Mouse (Mus musculus) lung, postnatal 0 days (tissue): ENCODE results near the gene Sez6l. TPM values are rescaled to one million over a fixed set of nuclear protein-coding genes. Genes with fewer than 3 reads are reported as not detected.
A peak's percentile ranks its signal among the peaks of the same experiment; 100 is the strongest.

Experiments used
- ATAC-seq: fragments of 200-750 bp; cut with Nextera tagmentation; 2 replicates; pipeline ENCODE4 v1.8.0; 2017; ENCODE audit warnings: moderate library complexity
- DNase-seq: peaks from one replicate; pipeline ENCODE4 v3.0.0-alpha.2; 2016; ENCODE audit warnings: low spot score
- H3K27ac ChIP-seq: fragments of 300-500 bp; sonication (generic); 2 replicates; pipeline ENCODE4 v1.5.1; 2014; ENCODE audit warnings: antibody characterized with exemption, mild to moderate bottlenecking, low read length, mixed read lengths
- H3K27me3 ChIP-seq: fragments of 300-500 bp; sonication (generic); replicated peaks from 2 replicates; pipeline ENCODE4 v1.6.1; 2014; ENCODE audit warnings: low read length, mixed read lengths; ENCODE audit not compliant: insufficient read depth
- H3K36me3 ChIP-seq: fragments of 300-500 bp; sonication (generic); 2 replicates; pipeline ENCODE4 v1.6.1; 2014; ENCODE audit warnings: low read length, mixed read lengths; ENCODE audit not compliant: insufficient read depth
- H3K4me1 ChIP-seq: fragments of 300-500 bp; sonication (generic); 2 replicates; pipeline ENCODE4 v1.6.1; 2014; ENCODE audit warnings: antibody characterized with exemption, low read depth, low read length, mixed read lengths; ENCODE audit not compliant: insufficient read depth
- H3K4me2 ChIP-seq: fragments of 300-500 bp; sonication (generic); replicated peaks from 2 replicates; pipeline ENCODE4 v1.6.1; 2014; ENCODE audit warnings: low read depth, mild to moderate bottlenecking, low read length, moderate library complexity, mixed read lengths
- H3K4me3 ChIP-seq: fragments of 300-500 bp; sonication (generic); 2 replicates; pipeline ENCODE4 v1.5.1; 2014; ENCODE audit warnings: low read depth, low read length
- H3K9ac ChIP-seq: fragments of 300-500 bp; sonication (generic); replicated peaks from 2 replicates; pipeline ENCODE4 v1.6.1; 2014; ENCODE audit warnings: low read depth, mild to moderate bottlenecking
- H3K9me3 ChIP-seq: fragments of 300-500 bp; sonication (generic); 2 replicates; pipeline ENCODE4 v1.6.1; 2016; ENCODE audit warnings: low read length, mixed read lengths
- CTCF ChIP-seq: IDR thresholded peaks from 2 replicates; pipeline ENCODE4 v1.5.1; 2016; ENCODE audit warnings: antibody characterized with exemption, mild to moderate bottlenecking
- EP300 ChIP-seq: IDR thresholded peaks from 2 replicates; pipeline ENCODE4 v1.6.1; 2016; ENCODE audit warnings: antibody characterized with exemption, mild to moderate bottlenecking, control low read depth
- WGBS: fragments of 180-500 bp; shearing (Covaris S2); extraction: QIAGEN DNeasy Blood & Tissue Kit; methylation state at CpG from one replicate; pipeline ENCODE4 v1.1.7; 2014; 5-methylcytosine and 5-hydroxymethylcytosine counted together
- polyA plus RNA-seq: library from polyadenylated mRNA; unstranded; fragments of >200 nt; fragmentation: Nextera tagmentation; extraction: Ambion mirVana; gene quantifications from 2 replicates; pipeline ENCODE4 v1.2.1, GENCODE M21; 2015

Sez6l gene
- polyA plus RNA-seq, 1 experiment from 2014 or later: 0.11 TPM

DNA sequence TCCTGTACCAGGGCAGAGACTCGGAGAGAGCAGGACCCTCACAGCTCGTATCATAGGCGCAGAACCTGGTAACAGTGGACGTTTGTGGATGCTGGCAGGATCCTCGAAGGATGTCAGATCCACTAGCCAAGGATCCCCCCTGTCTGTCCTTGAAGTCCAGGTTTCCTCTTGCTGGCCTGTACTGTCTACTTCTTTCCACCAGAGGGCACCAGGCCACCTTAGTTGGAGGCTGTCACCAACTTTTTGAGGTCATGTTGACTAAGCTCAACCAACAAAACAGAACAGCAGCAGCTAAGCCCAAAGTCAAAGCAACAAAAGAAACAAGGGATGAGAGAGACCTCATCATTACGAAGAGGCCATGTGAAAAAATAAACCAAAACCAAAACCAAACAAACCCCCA is 106.8 kb downstream of the Sez6l start:
- H3K27me3 ChIP-seq: no peaks in the 10 kb centered on the region
- WGBS: 69% methylated on average over 6 of the region's 6 CpGs
- no peak overlapping the region for H3K9ac ChIP-seq
- no peak overlapping the region for H3K27ac ChIP-seq
- ATAC-seq (no peak), DNase-seq (peak; percentile 49)
- H3K4me1 ChIP-seq: no peaks in the 10 kb centered on the region
- no peaks in the 10 kb centered on the region for H3K36me3 ChIP-seq
- no peak overlapping the region for H3K4me3 ChIP-seq
- TF ChIP-seq EP300 (no peak), CTCF (peak; percentile 82)
- no peaks in the 10 kb centered on the region for H3K9me3 ChIP-seq
- H3K4me2 ChIP-seq: no peak overlapping the region

DNA sequence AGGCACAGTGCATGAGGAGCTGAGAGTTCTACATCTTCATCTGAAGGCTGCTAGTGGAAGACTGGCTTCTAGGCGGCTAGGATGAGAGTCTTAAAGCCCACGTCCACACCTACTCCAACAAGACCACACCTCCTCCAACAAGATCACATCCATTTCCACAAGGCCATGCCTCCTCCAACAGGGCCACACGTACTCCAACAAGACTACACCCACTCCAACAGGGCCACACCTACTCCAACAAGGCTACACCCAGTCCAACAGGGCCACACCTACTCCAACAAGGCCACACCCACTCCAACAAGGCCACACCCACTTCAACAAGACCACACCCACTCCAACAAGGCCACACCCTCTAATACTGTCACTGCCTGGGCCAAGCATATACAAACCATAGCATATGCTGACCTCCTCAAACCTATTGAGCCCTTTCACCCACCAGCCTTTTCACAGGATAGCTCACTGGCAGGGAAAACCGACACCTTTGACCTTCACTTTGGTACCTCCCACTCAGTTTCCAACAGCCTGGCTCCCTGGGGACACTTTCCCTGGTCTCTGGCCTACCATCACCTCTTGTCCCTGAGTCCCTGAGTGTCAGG is 107.9 kb downstream of the Sez6l start:
- Histone ChIP-seq H3K9ac (no peak overlapping the region), H3K36me3 (no peaks in the 10 kb centered on the region), H3K9me3 (no peaks in the 10 kb centered on the region), H3K4me2 (no peak overlapping the region), H3K27ac (no peak overlapping the region), H3K27me3 (no peaks in the 10 kb centered on the region), H3K4me3 (no peak overlapping the region), H3K4me1 (no peaks in the 10 kb centered on the region)
- 64% methylated on average over 4 of the region's 4 CpGs for WGBS
- TF ChIP-seq CTCF (no peak), EP300 (no peak)
- ATAC-seq: no peak
- no peak for DNase-seq

DNA sequence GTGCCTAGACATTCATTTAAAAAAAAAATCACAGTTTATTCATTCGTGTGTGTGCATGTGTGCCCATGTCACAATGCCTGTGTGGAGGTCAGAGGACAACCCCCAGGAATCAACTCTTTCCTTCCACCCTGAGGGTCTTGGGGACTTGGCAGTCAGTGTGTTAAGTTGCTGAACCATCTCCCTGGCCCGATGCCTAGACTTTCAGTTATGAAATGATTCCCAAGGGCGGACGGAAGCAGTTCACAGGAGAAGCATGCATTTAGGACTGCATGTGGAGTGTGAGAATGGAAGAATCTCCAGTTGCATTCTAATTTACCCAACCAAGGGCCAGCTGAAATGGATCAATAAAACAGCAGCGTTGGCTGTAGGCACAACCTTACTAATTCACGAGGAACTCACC is 110.7 kb downstream of the Sez6l start:
- no peak overlapping the region for H3K27ac ChIP-seq
- H3K36me3 ChIP-seq: no peaks in the 10 kb centered on the region
- H3K4me1 ChIP-seq: no peaks in the 10 kb centered on the region
- WGBS: 34% methylated on average over 6 of the region's 6 CpGs
- DNase-seq (peak; percentile 23), ATAC-seq (no peak)
- no peak overlapping the region for H3K4me2 ChIP-seq
- TF ChIP-seq CTCF (no peak), EP300 (no peak)
- H3K27me3 ChIP-seq: no peaks in the 10 kb centered on the region
- no peaks in the 10 kb centered on the region for H3K9me3 ChIP-seq
- no peak overlapping the region for H3K4me3 ChIP-seq
- no peak overlapping the region for H3K9ac ChIP-seq

DNA sequence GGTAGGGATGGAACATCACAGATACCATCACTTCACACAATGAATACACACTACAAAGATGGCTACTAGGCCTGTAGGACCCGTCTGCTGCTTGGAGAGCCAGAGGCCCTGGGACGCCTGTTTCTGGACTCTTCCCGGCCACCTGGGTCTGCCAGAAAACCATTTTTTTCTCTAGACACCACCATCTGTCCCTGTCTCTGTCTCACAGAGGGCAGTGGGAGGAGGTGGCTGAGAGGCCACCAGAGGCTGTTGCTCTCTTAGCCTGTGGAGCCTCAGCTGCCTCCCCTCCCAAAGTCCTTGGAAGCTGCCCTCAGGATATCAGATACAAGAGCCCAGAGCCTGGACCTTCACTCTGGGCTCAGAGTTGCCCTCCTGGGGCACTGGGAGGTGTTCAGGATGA is 117.1 kb downstream of the Sez6l start:
- no peak overlapping the region for H3K4me3 ChIP-seq
- H3K4me2 ChIP-seq: no peak overlapping the region
- DNase-seq (no peak), ATAC-seq (no peak)
- no peak overlapping the region for H3K27ac ChIP-seq
- TF ChIP-seq CTCF (no peak), EP300 (no peak)
- H3K9me3 ChIP-seq: no peaks in the 10 kb centered on the region
- H3K4me1 ChIP-seq: no peaks in the 10 kb centered on the region
- H3K9ac ChIP-seq: no peak overlapping the region
- H3K27me3 ChIP-seq: 0 out of 2 replicates have a peak, but pooled peaks cover 3% of the 10 kb centered on the region
- WGBS: 50% methylated on average over 3 of the region's 3 CpGs
- H3K36me3 ChIP-seq: no peaks in the 10 kb centered on the region

DNA sequence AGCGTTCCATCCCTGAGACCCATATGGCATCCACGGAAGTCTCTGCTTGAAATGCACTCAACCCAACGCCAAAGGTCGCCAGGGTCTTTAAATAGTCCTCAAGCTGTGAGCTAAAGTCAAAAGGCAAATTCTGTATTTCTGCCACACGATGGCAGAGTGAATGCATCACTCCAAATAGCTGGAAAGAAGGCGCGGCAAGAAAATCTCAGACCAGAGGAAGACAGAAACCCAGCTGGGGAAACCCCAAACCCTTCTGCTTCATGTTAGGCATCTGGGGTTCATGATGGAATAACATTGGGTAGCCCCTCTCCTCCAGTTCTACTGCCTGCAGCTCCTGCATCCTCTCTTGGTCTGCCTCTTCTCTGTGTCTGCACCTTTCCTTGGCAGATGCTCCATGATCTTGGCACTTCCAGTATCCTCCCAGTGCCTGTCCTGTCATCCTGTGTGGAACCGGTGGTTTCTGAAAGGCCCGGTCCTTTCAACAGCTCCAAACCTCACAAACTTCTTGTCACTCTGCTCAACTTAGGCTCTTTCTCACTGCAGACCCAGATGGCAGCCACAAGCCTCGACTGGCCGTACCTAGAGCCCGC is 121.9 kb downstream of the Sez6l start:
- Histone ChIP-seq H3K9me3 (no peaks in the 10 kb centered on the region), H3K27ac (no peak overlapping the region), H3K4me2 (no peak overlapping the region), H3K27me3 (0 out of 2 replicates have a peak, but pooled peaks cover under 1% of the 10 kb centered on the region), H3K36me3 (no peaks in the 10 kb centered on the region), H3K4me1 (no peaks in the 10 kb centered on the region), H3K4me3 (no peak overlapping the region), H3K9ac (no peak overlapping the region)
- WGBS: 48% methylated on average over 12 of the region's 12 CpGs
- DNase-seq (no peak), ATAC-seq (no peak)
- TF ChIP-seq EP300 (no peak), CTCF (peak; percentile 55)

DNA sequence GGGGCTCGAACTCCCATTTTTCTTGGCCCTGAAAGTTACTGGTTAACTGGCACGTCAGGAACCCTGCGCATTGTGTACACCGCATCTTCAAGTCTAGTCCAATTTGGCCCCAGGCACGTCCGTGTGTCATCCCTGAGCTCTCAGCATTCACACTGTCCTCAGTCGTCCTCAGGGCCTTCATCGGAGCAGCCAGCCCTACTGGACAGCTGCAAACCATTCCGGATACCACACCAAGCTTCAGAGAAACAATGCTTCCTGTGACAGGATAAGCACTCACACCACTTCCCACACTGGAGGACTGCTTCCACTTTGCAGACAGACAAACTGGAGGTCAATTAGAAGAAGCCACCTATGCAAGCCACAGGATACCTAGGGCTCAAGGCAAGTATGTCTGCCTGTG is 123.9 kb downstream of the Sez6l start:
- no peaks in the 10 kb centered on the region for H3K9me3 ChIP-seq
- WGBS: 37% methylated on average over 9 of the region's 9 CpGs
- no peak overlapping the region for H3K9ac ChIP-seq
- H3K4me3 ChIP-seq: no peak overlapping the region
- no peaks in the 10 kb centered on the region for H3K4me1 ChIP-seq
- H3K27me3 ChIP-seq: no peaks in the 10 kb centered on the region
- TF ChIP-seq EP300: no peak
- TF ChIP-seq CTCF: no peak
- ATAC-seq (peak; percentile 60), DNase-seq (peak; percentile 29)
- H3K27ac ChIP-seq: no peak overlapping the region
- no peaks in the 10 kb centered on the region for H3K36me3 ChIP-seq
- H3K4me2 ChIP-seq: no peak overlapping the region
